32 mouse cellular contexts compared by ENCODE assay signal in the genomic region with DNA sequence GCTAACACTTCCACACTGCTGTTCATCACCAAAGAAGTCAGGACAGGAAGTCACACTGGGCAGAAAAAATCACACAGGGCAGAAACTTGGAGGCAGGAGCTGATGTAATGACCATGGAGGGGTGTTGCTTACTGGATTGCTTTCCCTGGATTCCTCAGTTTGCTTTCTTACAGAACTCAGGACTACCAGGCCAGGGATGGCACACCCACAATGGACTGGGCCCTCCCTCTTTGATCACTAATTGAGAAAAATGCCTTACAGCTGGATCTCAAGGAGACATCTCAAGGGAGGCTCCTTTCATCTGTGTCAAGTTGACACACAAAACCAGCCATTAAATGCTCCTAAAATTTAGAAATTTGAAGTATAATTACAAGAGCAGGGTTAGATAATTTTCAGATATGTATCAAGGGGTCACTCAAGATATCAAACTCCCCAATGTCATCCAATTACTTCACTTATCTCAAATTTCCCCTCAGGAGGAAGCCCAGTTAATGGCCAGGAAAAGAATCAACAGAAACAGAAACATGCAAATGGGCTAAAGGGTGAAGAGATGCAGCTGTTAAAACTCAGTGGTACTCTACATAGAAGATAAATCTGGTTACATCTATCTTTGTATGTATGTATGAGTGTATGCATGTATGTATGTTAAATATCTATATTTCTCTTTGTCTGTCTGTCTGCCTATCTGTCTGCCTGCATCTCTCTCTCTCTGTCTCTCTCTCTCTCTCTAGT.
"Had no signal": no experiment of that assay in that cellular context is flagged by ENCODE, and none has a peak within 500 bp of the region (broad histone marks: within the 10 kb centered on the region; RNA-seq: fewer than 3 reads in every experiment).

No protein-coding gene starts in this region.

- H3K4me2 ChIP-seq: heart, embryonic 11.5 days; heart, embryonic 12.5 days; heart, embryonic 13.5 days; heart, embryonic 15.5 days; hindbrain, embryonic 12.5 days; hindbrain, embryonic 13.5 days; hindbrain, embryonic 14.5 days; hindbrain, embryonic 15.5 days; intestine, embryonic 15.5 days had no signal

- H3K36me3 ChIP-seq: heart, embryonic 10.5 days; heart, embryonic 12.5 days; heart, embryonic 13.5 days; heart, embryonic 15.5 days; hindbrain, embryonic 10.5 days; hindbrain, embryonic 12.5 days; hindbrain, embryonic 13.5 days; hindbrain, embryonic 15.5 days; intestine, embryonic 15.5 days had no signal

- DNase-seq: heart, adult 18-20 months; heart, adult 2 months; heart, postnatal 10 days; heart, postnatal 14 days; heart, postnatal 36 days; heart, postnatal 4 days; kidney, adult 11 months; kidney, adult 18-20 months; kidney, adult 9 months; kidney, postnatal 10 days; kidney, postnatal 14 days; kidney, postnatal 4 days; layer of hippocampus, adult 9-11 months; layer of hippocampus, postnatal 36 days had no signal

- H3K27ac ChIP-seq: heart, adult 2 months; heart, embryonic 10.5 days; heart, embryonic 13.5 days; heart, embryonic 15.5 days; hindbrain, embryonic 10.5 days; hindbrain, embryonic 12.5 days; hindbrain, embryonic 13.5 days; hindbrain, embryonic 14.5 days; hindbrain, embryonic 15.5 days; hindbrain, postnatal 0 days; intestine, embryonic 15.5 days; layer of hippocampus, adult 2 months; left cerebral cortex, adult 2 months had no signal

- H3K4me1 ChIP-seq: heart, embryonic 10.5 days; heart, embryonic 12.5 days; heart, embryonic 13.5 days; heart, embryonic 15.5 days; hindbrain, embryonic 10.5 days; hindbrain, embryonic 12.5 days; hindbrain, embryonic 13.5 days; hindbrain, embryonic 15.5 days; intestine, embryonic 15.5 days had no signal

- ATAC-seq: hindbrain, embryonic 16.5 days; hindbrain, postnatal 0 days; inflammation-experienced regulatory T-cells, adult 6 months; intestine, embryonic 15.5 days; intestine, embryonic 16.5 days; intestine, postnatal 0 days had no signal

- H3K27me3 ChIP-seq: heart, embryonic 12.5 days; heart, embryonic 13.5 days; heart, embryonic 15.5 days; hindbrain, embryonic 12.5 days; hindbrain, embryonic 13.5 days; hindbrain, embryonic 15.5 days; intestine, embryonic 15.5 days had no signal

- H3K9ac ChIP-seq: heart, embryonic 12.5 days; heart, embryonic 13.5 days; heart, embryonic 15.5 days; hindbrain, embryonic 12.5 days; hindbrain, embryonic 13.5 days; hindbrain, embryonic 14.5 days; hindbrain, embryonic 15.5 days; intestine, embryonic 15.5 days had no signal

- H3K4me3 ChIP-seq: heart, adult 2 months; heart, embryonic 10.5 days; heart, embryonic 12.5 days; heart, embryonic 13.5 days; heart, embryonic 15.5 days; hindbrain, embryonic 10.5 days; hindbrain, embryonic 12.5 days; hindbrain, embryonic 13.5 days; hindbrain, embryonic 15.5 days; intestine, embryonic 15.5 days; layer of hippocampus, adult 2 months; left cerebral cortex, adult 2 months had no signal

- H3K9me3 ChIP-seq: heart, embryonic 10.5 days; heart, embryonic 12.5 days; heart, embryonic 13.5 days; heart, embryonic 15.5 days; hindbrain, embryonic 10.5 days; hindbrain, embryonic 12.5 days; hindbrain, embryonic 13.5 days; hindbrain, embryonic 15.5 days; intestine, embryonic 15.5 days had no signal
